Mouse (Mus musculus): ENCODE results near the gene Cidec.

Cidec gene

GRCm38 (mm10) chr6:113404649-113405448, 30.7 kb downstream of the Cidec start:
- peak in 1 of 2 experiments; percentile 29 for DNase-seq

GRCm38 (mm10) chr6:113402094-113402493, 33.5 kb downstream of the Cidec start:
- DNase-seq: peak; percentile 71 to 78

DNA sequence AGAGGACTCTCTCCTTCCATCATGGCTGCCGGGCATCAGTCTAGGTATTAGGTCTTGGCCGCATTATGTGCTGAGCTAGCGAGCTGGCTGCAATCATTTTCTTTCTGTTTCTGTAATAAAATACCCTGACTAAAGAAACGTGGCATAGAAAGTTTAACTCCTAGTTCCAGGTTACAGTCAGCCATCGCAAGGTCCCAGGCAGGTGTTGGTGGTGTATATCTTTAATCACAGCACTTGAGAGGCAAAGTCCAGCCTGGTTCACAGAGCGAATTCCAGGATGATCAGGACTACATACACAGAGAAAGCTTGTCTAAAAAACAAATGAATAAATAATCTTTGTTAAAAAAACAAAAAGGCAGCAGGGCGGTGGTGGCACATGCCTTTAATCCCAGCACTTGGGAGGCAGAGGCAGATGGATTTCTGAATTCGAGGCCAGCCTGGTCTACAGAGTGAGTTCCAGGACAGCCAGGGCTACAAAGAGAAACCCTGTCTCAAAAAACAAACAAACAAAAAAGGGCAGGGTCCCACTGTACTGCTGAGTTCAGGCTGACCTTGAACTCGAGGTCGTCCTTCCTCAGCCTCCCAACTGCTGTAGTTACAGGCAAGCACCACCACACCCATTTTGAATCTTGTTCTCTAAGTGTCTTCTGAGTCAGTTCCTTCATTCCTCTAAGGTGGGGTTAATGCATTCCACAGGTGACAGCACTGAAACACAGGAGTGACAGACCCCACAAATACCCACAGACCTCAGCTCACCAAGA, 39.1 kb downstream of the Cidec start:
- no peak for DNase-seq

DNA sequence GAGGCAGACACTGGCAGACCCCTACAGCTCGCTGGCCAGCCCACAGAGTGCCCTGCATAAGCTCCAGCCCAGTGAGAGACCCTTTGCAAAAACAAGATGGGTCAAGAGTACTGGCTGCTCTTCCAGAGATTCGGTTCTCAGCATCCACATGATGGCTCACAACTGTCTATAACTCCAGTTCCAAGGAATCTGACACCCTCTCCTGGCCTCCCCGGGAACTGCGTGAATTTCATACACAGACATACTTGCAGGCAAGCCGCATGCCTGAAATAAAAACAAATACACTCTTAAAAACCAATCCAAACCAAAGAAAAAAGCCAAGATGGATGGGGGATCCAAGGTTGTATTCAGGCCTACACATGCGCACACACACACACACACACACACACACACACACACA, 40.1 kb downstream of the Cidec start:
- no peak for DNase-seq

DNA sequence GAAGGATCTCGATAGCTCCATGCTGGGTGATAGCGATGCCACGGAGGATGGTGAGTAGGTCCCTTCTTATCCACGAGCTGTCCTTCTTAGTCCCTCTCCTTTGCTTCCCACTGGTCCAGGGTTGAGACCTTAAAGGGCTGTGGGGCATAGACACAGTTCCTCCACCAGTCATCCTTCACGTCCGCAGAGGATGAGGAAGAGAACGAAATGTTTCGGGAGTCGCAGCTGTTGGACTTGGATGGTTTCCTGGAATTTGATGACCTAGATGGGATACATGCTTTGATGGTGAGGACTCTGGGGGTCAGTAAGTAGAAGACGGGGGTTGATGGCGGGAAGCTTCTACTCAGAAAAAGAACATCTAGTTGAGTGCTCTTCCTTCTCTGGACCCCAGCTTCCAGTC, 40.7 kb downstream of the Cidec start:
- DNase-seq: no peak

DNA sequence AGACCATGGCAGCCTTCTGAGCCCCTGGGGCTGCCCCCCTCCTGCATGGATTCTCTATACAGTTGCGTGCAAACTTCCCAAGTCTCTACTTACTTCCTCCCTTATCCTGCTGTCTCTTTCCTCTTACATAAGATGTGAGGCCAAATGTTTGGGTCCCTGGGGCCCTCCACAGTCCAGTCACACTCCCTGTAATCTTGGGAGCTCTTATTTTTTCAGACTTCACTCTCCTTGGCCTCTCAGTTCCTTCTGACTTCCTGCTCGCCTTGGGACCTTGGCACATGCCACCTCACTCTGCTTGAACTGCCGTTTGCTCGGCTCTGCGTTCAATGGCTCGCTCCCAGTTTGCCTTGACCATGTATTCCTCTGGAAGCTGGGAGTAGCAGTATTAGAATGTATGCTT, 41.6 kb downstream of the Cidec start:
- DNase-seq: no peak

GRCm38 (mm10) chr6:113392387-113393071, 43.0 kb downstream of the Cidec start:
- peak; percentile 65 to 71 for DNase-seq

DNA sequence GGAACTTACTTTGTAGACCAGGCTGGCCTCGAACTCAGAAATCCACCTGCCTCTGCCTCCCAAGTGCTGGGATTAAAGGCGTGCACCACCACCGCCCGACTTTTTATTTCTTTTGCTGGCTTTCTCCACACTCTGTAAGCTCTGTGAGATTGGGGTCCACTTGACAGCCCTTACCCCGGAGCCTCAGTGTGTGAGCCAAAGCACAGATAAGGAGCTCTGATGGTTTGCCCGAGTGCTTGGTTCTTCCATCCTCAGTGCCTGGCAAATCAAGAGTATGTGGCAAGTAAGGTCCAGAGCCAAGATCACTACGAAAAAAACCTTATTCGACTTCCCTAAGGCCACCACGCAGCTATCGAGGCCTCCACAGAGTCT, 43.6 kb downstream of the Cidec start:
- no peak for DNase-seq

DNA sequence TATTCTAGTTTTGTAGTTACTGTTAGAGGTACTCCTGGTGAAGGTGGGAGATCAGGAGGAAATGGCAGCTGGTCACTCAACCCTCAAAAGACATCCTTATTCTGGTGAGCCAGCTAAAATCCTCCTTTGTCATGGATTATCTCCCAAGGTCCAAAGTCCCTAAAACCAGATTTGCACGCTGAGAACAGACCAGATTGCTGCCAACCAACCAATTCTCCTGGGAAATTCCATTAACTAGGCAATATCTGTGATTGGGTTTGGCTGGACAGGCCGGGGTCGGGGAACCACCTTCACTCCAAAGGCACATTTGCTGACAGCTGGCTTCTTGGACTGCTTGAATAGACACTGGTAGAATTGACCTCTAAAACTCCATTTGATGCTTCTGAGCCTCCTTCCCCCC, 44.8 kb downstream of the Cidec start:
- no peak for DNase-seq

- no peak for DNase-seq
These were observed 46.6 kb downstream of the Cidec start, which contains the start of gene Ttll3 for GRCm38 (mm10) chr6:113388960-113389359. Ttll3 (plus strand) TSS chr6:113389260.

GRCm38 (mm10) chr6:113386025-113386424, 49.5 kb downstream of the Cidec start:
- DNase-seq: no peak

GRCm38 (mm10) chr6:113385160-113385714, 50.3 kb downstream of the Cidec start:
- no peak for DNase-seq

GRCm38 (mm10) chr6:113384351-113384927, 51.1 kb downstream of the Cidec start:
- peak in 1 of 2 experiments; percentile 33 for DNase-seq

GRCm38 (mm10) chr6:113380480-113380879, 55.1 kb downstream of the Cidec start:
- DNase-seq: no peak

- DNase-seq: no peak
These were observed 56.3 kb downstream of the Cidec start for GRCm38 (mm10) chr6:113379246-113379645.

GRCm38 (mm10) chr6:113377496-113378385, 57.8 kb downstream of the Cidec start, which contains the start of the genes Tada3 and Arpc4:
Tada3 (minus strand) TSS chr6:113377883.
Arpc4 (plus strand) TSS chr6:113378115.
- DNase-seq: peak; percentile 93 to 94

- no peak for DNase-seq
These were observed 58.4 kb downstream of the Cidec start for GRCm38 (mm10) chr6:113377172-113377495.
